Mouse (Mus musculus): ENCODE data around the gene Nf1.
A peak's percentile ranks its signal among the peaks of the same experiment; 100 is the strongest.

Gene Nf1

GRCm38 (mm10) chr11:79460756-79461450 is 121.4 kb downstream of the Nf1 start:
- no peak for DNase-seq (ENCODE audit: low spot score)

GRCm38 (mm10) chr11:79468097-79468496 is 128.6 kb downstream of the Nf1 start:
- no peak for DNase-seq (ENCODE audit: low spot score)

- no peak for DNase-seq (ENCODE audit: low spot score)
These were observed 143.9 kb downstream of the Nf1 start for GRCm38 (mm10) chr11:79483392-79483791.

- no peak for DNase-seq (ENCODE audit: low spot score)
These were observed 144.5 kb downstream of the Nf1 start for GRCm38 (mm10) chr11:79483876-79484528.

- DNase-seq (ENCODE audit: low spot score): no peak
These were observed 145.2 kb downstream of the Nf1 start for GRCm38 (mm10) chr11:79484721-79485120.

- no peak for DNase-seq (ENCODE audit: low spot score)
These were observed 155.7 kb downstream of the Nf1 start for GRCm38 (mm10) chr11:79494976-79495800.

- DNase-seq (ENCODE audit: low spot score): no peak
These were observed 163.4 kb downstream of the Nf1 start for GRCm38 (mm10) chr11:79502917-79503316.

- peak; percentile 78 for DNase-seq (ENCODE audit: low spot score)
These were observed 164.4 kb downstream of the Nf1 start, which contains the start of gene Omg for GRCm38 (mm10) chr11:79503845-79504244. Gene Omg (minus strand): TSS chr11:79504084.

GRCm38 (mm10) chr11:79504506-79504905 is 165.0 kb downstream of the Nf1 start:
- DNase-seq (ENCODE audit: low spot score): no peak

- DNase-seq (ENCODE audit: low spot score): no peak
These were observed 172.5 kb downstream of the Nf1 start for GRCm38 (mm10) chr11:79511970-79512369.

GRCm38 (mm10) chr11:79515331-79515730 is 175.8 kb downstream of the Nf1 start:
- DNase-seq (ENCODE audit: low spot score): no peak

GRCm38 (mm10) chr11:79515798-79516197 is 176.3 kb downstream of the Nf1 start:
- no peak for DNase-seq (ENCODE audit: low spot score)

GRCm38 (mm10) chr11:79519299-79519698 is 179.8 kb downstream of the Nf1 start:
- no peak for DNase-seq (ENCODE audit: low spot score)

- peak; percentile 73 for DNase-seq (ENCODE audit: low spot score)
These were observed 180.4 kb downstream of the Nf1 start for GRCm38 (mm10) chr11:79519878-79520291.

GRCm38 (mm10) chr11:79520772-79521171 is 181.3 kb downstream of the Nf1 start:
- no peak for DNase-seq (ENCODE audit: low spot score)

- DNase-seq (ENCODE audit: low spot score): no peak
These were observed 182.4 kb downstream of the Nf1 start for GRCm38 (mm10) chr11:79521930-79522329.

GRCm38 (mm10) chr11:79522944-79523343 is 183.5 kb downstream of the Nf1 start:
- DNase-seq (ENCODE audit: low spot score): no peak

GRCm38 (mm10) chr11:79523560-79524309 is 184.2 kb downstream of the Nf1 start, which contains the start of gene Evi2b:
Gene Evi2b (minus strand): TSS chr11:79523762.
- no peak for DNase-seq (ENCODE audit: low spot score)

- no peak for DNase-seq (ENCODE audit: low spot score)
These were observed 184.8 kb downstream of the Nf1 start for GRCm38 (mm10) chr11:79524310-79524575.

- DNase-seq (ENCODE audit: low spot score): no peak
These were observed 187.1 kb downstream of the Nf1 start for GRCm38 (mm10) chr11:79526549-79526948.

- no peak for DNase-seq (ENCODE audit: low spot score)
These were observed 187.7 kb downstream of the Nf1 start for GRCm38 (mm10) chr11:79527015-79527738.
